Mouse (Mus musculus): ENCODE results near the gene Glis2.

DNA sequence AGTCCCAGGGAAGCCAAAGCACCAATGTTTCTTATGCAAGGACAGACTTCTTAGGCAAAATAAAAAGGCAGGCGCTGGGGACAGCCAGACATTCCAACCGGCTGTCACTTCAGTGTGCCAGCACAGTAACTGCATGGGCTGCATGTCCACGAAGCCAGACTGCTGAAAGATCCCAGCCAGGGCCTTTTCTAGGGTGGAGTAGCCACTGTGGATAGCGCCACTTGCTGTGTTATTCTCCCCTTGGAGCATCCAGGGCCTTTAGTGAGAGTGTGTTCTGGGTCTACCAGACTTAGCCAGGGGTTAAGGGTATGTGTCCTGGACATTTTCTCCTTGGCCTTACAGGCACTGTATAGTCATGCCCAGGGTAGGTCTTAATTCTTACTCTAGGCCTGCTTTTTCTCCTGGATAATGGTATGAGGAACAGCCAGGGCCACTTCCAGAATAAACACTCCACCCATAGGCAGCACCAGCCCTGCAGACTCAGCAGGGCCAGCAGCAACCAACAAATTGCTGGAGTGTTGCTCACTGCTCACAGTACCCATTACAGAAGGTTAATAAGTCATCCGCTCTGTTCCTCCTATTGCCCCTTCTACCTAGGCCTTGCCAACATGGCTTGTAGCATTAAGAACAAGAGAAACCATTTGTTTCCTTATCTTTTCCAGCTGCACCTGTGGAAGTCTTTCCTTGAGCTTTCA is 6.8 kb upstream of the Glis2 start:
- no peak for TF ChIP-seq CTCF (IDR thresholded peaks at IDR 0.05 in 2 of 3, conservative IDR thresholded peaks at IDR 0.05 in 1 of 3; ENCODE audit: control insufficient read depth in 1 of 3, insufficient read depth in 1 of 3, low read depth in 2 of 3, low read length in 3 of 3, poor library complexity in 1 of 3, severe bottlenecking in 1 of 3)
- no peak for TF ChIP-seq EP300 (IDR thresholded peaks at IDR 0.05; ENCODE audit: low read depth in 1 of 2, low read length in 2 of 2)
- TF ChIP-seq ELF1 (IDR thresholded peaks at IDR 0.05; ENCODE audit: low read depth, low read length): no peak
- TF ChIP-seq SIN3A (IDR thresholded peaks at IDR 0.05; ENCODE audit: low read length): no peak
- TF ChIP-seq MXI1 (IDR thresholded peaks at IDR 0.05; ENCODE audit: low read depth, low read length): no peak

All from MEL (cell line).